Mouse (Mus musculus): ENCODE measurements around the gene Tescl.

- TF ChIP-seq CHD1 (IDR thresholded peaks at IDR 0.05; ENCODE audit: low read depth, low read length) (no peak), USF1 (IDR thresholded peaks at IDR 0.05; ENCODE audit: low read depth, low read length) (no peak), CTCF (IDR thresholded peaks at IDR 0.05 in 2 of 3, conservative IDR thresholded peaks at IDR 0.05 in 1 of 3; ENCODE audit: control insufficient read depth in 1 of 3, insufficient read depth in 1 of 3, low read depth in 2 of 3, low read length in 3 of 3, poor library complexity in 1 of 3, severe bottlenecking in 1 of 3) (no peak), MXI1 (IDR thresholded peaks at IDR 0.05; ENCODE audit: low read depth, low read length) (no peak), MEF2A (IDR thresholded peaks at IDR 0.05; ENCODE audit: extremely low read depth, insufficient replicate concordance, low read depth, low read length, poor library complexity, severe bottlenecking) (no peak), POLR2A (IDR thresholded peaks at IDR 0.05; ENCODE audit: control insufficient read depth in 1 of 2, insufficient read depth in 1 of 2, low read depth in 1 of 2, low read length in 2 of 2, poor library complexity in 1 of 2) (no peak), UBTF (IDR thresholded peaks at IDR 0.05; ENCODE audit: borderline replicate concordance, insufficient read depth, low read depth, low read length) (no peak), NRF1 (IDR thresholded peaks at IDR 0.05; ENCODE audit: insufficient read depth, low read depth, low read length, poor library complexity, severe bottlenecking) (no peak), POLR2AphosphoS2 (IDR thresholded peaks at IDR 0.05; ENCODE audit: low read length) (no peak), EP300 (IDR thresholded peaks at IDR 0.05; ENCODE audit: low read depth in 1 of 2, low read length in 2 of 2) (no peak), ZMIZ1 (IDR thresholded peaks at IDR 0.05; ENCODE audit: low read depth, low read length) (no peak), NELFE (IDR thresholded peaks at IDR 0.05; ENCODE audit: low read depth, low read length) (no peak), ZC3H11A (IDR thresholded peaks at IDR 0.05; ENCODE audit: low read depth, low read length) (no peak)
Measured at GRCm38 (mm10) chr7:24376456-24376855, 42.7 kb upstream of the Tescl start.

Data from MEL (cell line).